Mouse (Mus musculus): Measurements from ENCODE around the gene Slfnl1. TPM values are rescaled to one million over a fixed set of nuclear protein-coding genes. Genes with fewer than 3 reads are reported as not detected.

Slfnl1 gene
- total RNA-seq (2021), result under 1 TPM in 1 of 2 experiments, not detected in 1; 0.17 TPM
- long read RNA-seq, experiment 1, result 0 reads
- long read RNA-seq, experiment 2, result 0 reads

DNA sequence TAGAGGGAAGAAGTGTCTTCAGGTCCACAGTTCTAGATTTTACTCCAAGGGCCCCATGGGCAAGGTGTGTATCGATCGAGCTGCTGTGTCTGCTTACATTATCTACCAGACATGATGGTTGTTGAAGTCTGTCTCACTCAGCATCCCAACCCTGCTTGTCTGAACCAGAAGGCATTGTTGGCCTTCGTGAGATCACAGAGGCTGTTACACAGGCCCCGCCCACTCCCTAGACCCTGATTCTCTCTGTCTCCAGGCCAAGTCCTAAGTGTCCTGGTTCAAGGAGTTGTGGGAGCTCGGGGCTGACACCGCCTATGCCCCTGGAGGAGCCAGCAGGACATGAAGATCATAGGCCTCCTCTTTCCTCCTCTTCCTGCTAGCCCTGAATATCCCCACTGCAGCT lies at the start of gene Slfnl1:
Slfnl1 (plus strand) TSS at position 246 of the 400 bp plus-strand sequence.
- intact Hi-C loops (cut with DNase I), result no loop called here
- DNase-seq, result no peak

DNA sequence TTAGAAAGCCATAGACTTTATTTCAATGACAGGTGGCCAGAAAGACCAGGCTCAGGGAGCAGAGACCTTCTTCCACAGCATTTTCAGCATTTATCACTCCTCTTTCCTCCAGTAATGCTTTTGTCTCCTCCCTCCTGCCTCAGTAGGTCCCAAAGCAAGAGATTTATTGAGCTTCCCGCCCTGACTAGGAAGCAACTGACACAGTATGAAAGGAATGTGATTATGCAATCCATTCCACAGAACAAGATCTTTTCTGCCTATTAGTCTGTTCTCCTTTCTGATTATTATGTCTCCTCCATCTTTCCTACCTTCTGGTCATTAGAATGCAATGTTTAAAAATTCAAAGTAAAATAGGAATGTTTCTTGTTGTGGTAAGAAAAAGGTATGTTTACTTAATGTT lies 44.3 kb upstream of the Slfnl1 start:
- intact Hi-C loops (cut with DNase I), result no loop called here
- no peak for DNase-seq

DNA sequence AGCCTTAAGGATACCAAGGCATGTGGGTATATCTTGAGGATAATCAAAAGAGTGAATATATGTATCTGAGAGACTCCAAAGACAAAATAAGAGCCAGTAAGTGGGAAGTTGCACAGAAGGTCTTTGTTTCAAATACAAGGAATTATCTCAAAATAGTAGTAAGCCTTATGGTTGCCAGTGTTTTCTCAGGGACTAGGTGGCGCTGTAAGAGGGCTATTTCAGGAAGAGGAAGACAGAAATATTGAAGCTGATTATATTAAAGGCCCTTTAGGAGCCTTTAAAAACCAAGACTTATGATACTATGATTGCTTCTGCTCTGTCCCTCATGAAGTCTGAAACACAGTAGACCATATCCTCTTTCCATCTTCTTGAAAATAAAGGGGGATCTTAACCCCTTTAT lies 25.1 kb upstream of the Slfnl1 start:
- no peak for DNase-seq
- intact Hi-C loops (cut with DNase I), result no loop called here

DNA sequence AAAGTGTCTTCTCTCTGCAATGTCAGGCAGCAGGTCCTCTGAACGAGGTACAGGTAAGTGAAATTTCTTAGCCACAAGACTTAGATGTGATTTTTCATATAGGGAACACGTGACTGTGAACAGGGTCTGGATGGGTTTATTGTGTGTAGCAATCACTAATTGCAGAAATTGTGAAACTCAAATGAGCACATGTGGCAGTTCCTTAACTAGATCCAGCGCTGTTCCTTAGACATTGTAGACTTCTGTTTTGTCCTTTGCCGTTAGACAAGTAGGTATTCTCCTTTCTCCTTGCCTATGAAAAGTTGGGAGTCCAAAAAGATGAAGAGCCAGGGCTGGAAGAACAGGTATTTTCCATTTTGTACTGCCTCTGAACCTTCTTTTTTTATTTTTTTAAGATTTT lies 20.8 kb upstream of the Slfnl1 start:
- intact Hi-C loops (cut with DNase I), result no loop called here
- no peak for DNase-seq

DNA sequence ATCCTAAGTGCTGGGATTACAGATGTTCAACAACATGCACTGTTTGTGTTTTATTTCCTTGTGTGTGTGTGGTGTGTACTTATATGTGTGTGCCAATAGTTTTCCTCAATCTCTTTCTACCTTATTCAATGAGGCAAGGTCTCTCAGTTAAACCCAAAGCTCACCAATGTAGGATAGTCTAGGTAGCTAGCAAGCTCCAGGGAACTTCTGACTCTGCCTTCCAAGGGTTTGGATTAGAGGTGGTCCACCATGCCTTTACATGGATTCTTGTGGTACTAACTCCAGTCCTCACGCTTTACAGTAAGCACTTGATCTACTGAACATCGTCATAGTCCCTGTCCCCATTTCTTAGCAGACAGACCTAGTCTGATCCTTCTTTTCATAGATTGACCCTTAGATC lies 17.7 kb upstream of the Slfnl1 start:
- DNase-seq, result no peak
- intact Hi-C loops (cut with DNase I), result no loop called here

DNA sequence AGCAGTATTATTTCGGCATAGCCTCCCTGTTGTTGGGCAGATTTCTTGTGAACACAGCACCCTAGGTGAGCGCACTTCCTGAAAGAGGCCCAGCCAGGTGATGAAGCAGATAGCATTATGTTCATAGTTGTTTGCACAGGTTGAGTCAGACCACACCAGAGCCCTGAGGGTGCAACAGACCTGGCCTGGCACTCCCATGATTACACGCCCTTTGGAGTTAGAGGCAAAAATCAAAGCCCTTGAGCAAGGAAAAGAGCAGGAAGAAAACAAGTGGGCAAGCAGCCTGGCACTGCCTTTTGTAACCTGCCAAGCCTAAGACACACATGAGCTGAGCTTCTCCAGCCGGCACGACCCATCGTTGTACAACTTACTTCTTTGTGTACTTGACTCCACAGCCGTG lies 15.5 kb upstream of the Slfnl1 start:
- intact Hi-C loops (cut with DNase I), result loop anchor here (5.0 kb wide), 1 partner anchor 129 kb away; no protein-coding TSS in a partner anchor
- DNase-seq, result no peak

DNA sequence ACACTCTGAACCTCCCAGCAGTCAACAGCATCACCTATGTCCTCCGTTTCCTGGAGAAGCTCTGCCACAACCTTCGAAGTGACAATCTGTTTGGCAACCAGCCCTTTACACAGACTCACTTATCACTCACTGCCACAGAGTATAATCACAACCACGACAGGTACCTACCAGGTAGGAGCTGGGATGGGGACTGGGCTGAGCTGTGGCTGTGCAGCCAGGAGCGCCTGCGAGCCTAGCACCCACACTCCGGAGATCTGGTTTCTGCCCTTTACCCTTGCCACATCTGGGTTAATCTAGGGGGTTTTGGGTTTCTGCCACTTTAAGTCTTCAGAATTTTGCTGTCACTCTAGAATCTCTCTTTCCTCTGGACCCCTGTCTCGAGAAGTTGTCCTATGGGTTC lies 15.1 kb upstream of the Slfnl1 start:
- intact Hi-C loops (cut with DNase I), result loop anchor here (5.0 kb wide), 1 partner anchor 130 kb away; no protein-coding TSS in a partner anchor
- no peak for DNase-seq

DNA sequence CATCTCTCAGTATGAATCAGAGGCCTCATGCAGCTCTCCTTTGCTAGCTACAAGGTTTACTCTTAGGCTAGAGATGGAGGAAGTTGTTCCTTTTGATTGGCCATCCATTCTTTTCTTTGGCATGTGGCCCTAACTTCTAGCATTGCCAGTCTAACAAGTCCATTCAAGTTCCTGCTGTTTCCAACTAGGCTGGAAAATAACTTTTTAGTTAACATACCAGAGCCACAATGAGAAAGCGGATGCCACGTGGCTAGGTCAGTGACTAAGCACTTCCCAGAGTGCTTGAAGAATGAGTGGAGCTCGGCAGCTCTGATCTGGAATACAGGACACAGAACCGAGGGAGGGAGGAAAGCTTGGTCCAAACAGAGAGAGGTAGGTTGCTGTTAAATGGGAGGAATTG lies 14.7 kb upstream of the Slfnl1 start:
- intact Hi-C loops (cut with DNase I), result loop anchor here (5.0 kb wide), 1 partner anchor 130 kb away; no protein-coding TSS in a partner anchor
- DNase-seq, result no peak

DNA sequence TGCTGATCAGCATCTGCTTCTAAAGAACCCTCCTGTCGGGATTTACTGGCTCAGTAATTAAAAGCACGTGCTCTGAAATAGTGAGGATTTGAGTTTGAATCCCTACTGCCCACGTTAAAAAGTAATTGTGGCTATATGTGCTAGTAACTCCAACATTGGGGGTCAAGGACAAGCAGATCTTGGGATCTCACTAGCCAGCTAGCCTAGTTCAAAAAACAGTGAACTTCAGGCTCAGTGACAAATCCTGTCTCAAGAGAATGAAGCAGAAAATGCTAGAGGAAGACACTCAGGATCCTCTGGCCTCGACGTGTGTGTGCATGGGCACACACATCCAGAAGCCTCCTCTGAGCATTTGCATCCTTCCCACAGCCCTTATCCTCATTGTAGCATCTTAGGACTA lies 10.3 kb upstream of the Slfnl1 start:
- no peak for DNase-seq
- intact Hi-C loops (cut with DNase I), result no loop called here

DNA sequence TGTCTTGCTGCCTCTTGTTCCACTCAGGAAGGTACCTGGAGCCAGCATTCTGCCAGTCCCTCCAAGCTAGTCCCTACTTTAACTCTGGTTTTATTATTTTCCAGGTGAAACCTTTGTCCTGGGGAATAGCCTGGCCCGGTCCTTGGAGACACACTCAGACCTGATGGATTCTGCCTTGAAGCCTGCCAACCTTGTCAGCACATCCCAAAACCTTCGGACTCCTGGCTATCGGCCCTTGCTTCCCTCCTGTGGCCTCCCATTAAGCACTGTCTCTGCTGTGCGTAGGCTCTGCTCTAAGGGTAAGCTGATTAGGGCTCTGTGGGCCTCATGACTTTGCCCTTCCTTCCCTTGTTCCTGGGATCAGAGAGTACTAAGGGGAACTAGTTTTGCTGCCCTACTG lies 9.7 kb upstream of the Slfnl1 start:
- intact Hi-C loops (cut with DNase I), result no loop called here
- DNase-seq, result no peak

DNA sequence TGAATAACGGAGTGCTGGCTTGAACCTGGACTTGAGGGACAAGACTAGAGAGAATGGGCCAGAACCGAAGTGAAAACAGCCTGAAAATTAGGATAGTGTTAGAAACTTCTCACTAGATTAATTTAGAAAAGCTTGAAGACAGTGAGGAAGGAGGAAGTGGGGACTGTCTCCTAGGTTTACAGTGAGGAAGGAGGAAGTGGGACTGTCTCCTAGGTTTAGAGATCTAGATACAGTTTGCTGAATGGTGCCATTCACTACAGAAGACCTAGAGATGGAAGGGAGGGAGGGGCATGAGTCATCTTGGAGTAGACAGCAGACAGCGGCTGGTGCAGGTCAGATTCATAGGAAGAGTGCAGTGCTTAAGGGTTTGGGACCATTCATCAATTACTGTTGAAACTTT lies 8.9 kb upstream of the Slfnl1 start:
- intact Hi-C loops (cut with DNase I), result no loop called here
- DNase-seq, result no peak

DNA sequence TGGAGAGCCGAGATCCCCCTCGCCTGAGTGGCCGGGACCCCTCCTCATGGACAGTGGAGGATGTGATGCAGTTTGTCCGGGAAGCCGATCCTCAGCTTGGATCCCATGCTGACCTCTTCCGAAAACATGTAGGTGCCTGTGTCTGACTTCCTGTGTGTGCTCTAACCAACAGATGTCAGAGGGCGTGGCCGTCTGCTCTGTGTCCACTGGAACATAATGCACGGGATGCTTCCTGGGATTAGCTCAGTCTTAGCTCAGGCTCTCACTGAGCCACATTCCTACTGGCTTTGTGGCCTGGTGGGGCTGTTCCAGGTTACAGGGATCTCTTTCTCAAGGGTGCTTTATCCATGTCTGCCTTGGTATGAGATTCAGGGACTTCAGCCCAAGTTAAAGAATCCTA lies 3.9 kb upstream of the Slfnl1 start:
- intact Hi-C loops (cut with DNase I), result no loop called here
- no peak for DNase-seq

DNA sequence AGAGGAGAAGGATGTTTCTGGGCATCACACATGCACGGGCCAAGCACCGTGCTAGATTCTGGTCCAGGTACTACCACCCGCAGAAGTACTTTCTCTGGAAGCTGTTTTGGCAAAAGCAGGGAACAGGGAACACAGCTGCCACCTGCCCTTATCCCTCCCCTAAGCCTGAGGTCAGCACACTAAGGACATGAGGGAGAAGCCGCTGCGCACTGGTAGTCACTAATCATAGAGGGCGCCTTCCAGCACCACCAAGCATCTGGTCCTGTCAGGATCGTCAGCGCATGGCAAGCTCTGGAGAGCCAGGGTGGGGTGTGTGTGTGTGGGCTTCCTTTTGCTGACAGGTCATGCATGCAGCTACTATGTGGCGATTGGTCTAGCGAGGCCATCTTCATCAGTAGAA lies 6.6 kb downstream of the Slfnl1 start:
- no peak for DNase-seq
- intact Hi-C loops (cut with DNase I), result no loop called here

DNA sequence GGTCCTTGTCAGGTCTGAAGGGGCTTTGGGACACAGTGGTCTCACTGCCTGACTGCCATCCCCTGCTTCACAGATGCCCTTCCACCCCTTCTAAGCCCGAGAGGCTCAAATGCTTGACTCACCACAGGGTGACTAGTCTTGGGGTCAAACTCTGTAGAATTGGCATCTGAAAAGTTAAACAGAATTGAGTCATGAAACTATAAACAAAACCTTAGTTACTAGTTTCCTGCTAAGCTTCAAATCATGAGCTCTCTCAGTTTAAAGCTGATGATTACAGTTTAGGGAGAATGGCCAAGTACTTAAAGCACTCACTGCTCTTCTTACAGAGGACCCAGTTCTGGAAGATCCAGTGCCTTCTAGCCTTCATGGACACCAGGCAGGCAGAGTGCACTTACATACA lies 12.9 kb downstream of the Slfnl1 start:
- intact Hi-C loops (cut with DNase I), result no loop called here
- no peak for DNase-seq

DNA sequence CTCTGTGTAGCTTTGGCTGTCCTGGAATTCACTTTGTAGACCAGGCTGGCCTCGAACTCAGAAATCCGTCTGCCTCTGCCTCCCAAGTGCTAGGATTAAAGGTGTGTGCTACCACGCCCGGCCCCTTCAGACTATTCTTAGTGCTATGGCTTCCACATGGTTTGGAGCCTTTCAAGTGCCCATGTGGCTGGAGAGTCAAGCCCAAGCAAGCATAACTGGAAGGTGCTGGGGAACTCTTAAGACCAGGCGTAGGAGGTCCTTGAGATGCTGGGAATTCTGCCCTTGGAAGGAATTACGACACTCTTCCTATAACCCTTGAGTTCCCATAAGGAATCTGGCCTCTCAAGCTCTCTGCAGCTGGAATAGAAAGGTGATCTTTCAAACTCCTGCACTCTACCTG lies 24.6 kb downstream of the Slfnl1 start:
- intact Hi-C loops (cut with DNase I), result no loop called here
- DNase-seq, result no peak

DNA sequence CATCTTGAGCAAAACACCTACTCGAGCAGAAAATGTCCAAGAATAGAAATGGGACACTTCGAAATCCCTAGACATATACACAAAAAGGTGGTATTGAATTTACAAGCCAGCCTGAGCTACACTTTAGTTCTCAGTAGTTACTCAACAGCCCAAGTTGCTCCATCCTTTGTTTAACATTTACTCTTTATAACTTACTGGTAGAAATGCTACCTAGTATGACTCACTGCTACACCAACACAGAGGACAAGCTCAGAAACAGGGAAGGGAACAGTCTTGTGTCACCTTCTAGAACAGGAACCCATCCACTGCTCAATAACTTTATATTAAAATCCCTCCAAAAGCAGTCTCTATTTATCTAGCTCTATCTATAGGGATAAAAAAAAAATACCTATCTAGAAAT lies 33.7 kb downstream of the Slfnl1 start:
- intact Hi-C loops (cut with DNase I), result no loop called here
- DNase-seq, result no peak

DNA sequence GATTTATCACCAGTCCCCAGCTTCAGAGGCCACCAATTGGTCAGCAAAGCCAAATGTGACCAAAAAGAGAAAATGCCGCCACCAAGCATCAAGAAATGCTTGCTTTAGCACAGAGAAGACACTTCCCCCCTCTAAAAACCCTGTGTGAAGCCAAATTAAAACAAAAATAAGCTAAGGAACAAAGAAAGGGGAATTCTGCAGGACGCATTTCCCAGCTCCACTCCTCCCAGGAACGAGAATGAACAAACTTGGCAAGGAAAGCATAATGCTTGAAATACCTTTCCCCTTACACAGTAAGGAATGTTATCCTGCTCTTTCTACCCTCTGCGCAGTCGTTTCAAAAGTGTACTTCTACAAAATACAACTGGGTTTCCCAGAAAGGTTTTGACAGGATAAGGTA lies 36.0 kb downstream of the Slfnl1 start:
- DNase-seq, result peak in 1 of 2 experiments; percentile 22
- intact Hi-C loops (cut with DNase I), result no loop called here

DNA sequence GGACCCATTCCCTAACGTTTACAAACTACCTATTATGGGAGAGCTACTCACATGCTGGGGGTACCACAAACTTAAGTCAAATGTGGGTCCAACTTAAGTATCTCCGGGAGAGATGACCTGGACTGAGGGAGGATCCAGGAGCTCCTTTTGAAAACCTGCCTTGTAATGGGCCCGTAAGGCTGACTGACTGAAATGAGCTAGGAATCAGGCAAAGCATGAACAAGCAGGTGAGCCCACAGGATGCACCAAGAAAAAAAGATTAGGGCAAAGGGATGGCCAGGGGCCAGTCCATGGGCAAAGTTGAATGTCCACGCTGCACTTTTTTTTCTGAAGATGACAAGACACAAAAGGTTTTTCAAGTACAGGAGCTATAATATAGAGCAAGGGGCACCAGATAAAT lies 37.0 kb downstream of the Slfnl1 start:
- intact Hi-C loops (cut with DNase I), result no loop called here
- peak in 1 of 2 experiments; percentile 15 for DNase-seq

DNA sequence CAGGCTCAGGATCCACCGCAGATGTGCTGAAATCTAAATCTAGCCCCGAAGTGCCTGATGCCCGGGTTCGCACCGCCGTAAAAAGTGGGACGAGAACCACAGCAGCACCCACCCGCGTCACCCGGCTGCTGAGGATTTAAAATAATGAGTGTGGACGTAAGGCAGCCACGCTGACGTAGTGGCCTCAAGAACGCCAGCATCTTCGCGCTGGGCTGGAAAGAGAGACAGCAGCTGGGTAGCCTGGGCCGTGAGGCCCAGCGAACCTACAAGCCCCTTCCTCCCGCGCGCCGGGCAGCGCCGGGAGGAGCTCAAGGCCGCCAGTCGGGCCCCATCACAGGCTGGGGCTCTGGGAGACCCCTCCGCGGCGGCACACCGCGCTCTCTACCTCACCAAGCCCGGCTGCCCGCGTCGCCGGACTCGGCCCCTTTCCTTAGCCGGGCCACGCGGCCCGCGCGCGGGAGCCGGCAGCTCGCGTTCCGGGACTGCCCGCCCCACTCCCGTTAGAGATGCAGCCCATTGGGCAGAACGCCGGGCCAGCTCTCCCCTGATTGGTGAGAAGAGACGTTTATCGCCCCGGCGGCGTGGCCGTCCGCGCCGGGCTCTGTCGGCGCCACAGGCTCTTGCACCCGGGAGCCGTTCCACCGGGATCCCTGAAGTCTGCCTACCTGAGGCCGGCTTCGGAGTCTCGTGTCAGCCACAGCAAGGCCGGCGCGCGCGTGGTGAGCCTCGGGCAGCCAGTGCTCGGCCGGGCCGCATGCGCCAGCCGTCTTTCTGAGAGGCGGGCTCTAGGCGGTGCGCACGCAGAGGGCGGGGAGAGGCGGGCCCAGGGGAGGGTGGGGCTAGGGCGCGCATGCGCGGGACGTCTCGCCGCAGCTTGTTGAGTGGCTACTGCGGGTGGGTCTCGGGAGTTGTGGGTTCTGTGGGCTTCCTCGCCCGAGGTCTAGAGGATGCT lies 37.7 kb downstream of the Slfnl1 start, which contains the start of gene Ctps:
Ctps (minus strand) TSS at position 791 of the 952 bp plus-strand sequence.
- intact Hi-C loops (cut with DNase I), result loop anchor here (2.0 kb wide), 1 partner anchor 255 kb away; no protein-coding TSS in a partner anchor
- DNase-seq, result peak; percentile 95

DNA sequence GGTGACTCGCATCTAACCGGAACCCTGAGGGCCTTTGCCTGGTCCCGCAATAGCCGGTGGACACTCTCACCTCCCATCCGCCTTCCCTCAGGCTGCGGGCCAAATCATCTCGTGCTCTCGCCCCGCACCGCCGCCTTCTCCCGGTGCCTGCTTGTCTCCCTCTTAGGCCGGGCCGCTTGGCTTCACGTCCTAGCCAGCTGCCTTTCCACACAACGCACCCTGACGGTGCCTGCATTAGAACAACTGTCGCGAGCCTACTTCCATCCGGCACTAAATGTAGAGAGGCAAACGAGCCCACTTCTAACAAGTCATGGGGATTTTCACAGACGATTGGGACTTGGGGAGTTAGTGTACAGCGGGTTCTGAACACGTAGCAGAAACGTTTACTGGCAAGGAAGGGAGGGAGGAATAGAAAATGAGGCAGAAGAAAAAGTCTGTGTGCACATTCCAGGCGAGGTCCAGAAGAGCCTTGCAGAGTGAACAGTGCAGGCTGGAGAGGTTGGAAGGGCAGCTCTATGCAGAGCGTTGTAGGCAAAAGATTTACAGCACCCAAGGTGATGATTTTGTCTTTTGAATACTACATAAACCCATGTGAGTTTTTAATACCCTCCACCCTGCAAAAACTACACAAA lies 38.5 kb downstream of the Slfnl1 start:
- intact Hi-C loops (cut with DNase I), result loop anchor here (2.0 kb wide), 1 partner anchor 254 kb away; no protein-coding TSS in a partner anchor

DNA sequence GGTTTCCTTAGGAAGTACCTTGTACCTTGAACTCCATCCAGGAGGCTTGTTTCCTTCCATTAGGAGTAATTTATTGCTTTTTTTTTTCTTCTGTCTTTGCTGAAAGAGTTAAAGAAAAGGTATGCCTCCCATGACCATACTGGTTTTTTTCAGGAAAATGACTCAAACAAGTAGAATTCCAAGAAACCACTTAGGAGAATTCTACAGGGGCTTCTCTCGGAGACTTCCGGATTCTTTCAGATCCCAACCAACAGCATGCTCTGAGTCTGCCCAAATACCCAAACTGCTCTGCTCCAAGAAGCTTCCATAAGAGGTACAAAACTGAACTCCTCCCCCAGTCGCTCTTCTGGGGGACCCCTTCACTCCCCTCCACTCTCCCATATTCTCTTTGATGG lies 39.0 kb downstream of the Slfnl1 start:
- intact Hi-C loops (cut with DNase I), result loop anchor here (2.0 kb wide), 1 partner anchor 254 kb away; no protein-coding TSS in a partner anchor
- no peak for DNase-seq

More for the DNA sequence above, 38.5 kb downstream of the Slfnl1 start:
- peak in 1 of 2 experiments; percentile 7 for DNase-seq
